Mouse (Mus musculus) midbrain, embryonic 14.5 days (tissue): ENCODE measurements at regions not wholly inside any gene's neighbourhood (a gene's known extent, or its start where the extent isn't known, plus 50 kb on each side); places are given as distances from the start of the nearest gene placed in this dataset.

Experiments
- ATAC-seq: fragments of 200-750 bp; cut with Nextera tagmentation; 2 replicates; pipeline ENCODE4 v1.8.0; 2017; ENCODE audit warnings: moderate number of reproducible peaks, moderate library complexity; ENCODE audit not compliant: low FRiP score, low TSS enrichment
- DNase-seq: peaks from one replicate; pipeline ENCODE4 v3.0.0-alpha.2; 2015
- H3K27ac ChIP-seq: fragments of 300-500 bp; sonication (generic); replicated peaks from 2 replicates; pipeline ENCODE4 v1.5.1; 2014; ENCODE audit warnings: mild to moderate bottlenecking, low read depth, low read length, moderate library complexity
- H3K27me3 ChIP-seq: fragments of 300-500 bp; sonication (generic); 2 replicates; pipeline ENCODE4 v1.6.1; 2014; ENCODE audit warnings: low read length, control low read depth, mixed read lengths; ENCODE audit not compliant: control insufficient read depth, insufficient read depth
- H3K36me3 ChIP-seq: fragments of 300-500 bp; sonication (generic); 2 replicates; pipeline ENCODE4 v1.6.1; 2014; ENCODE audit warnings: low read length, control low read depth; ENCODE audit not compliant: control insufficient read depth, insufficient read depth
- H3K4me1 ChIP-seq: fragments of 300-500 bp; sonication (generic); 2 replicates; pipeline ENCODE4 v1.6.1; 2014; ENCODE audit warnings: mild to moderate bottlenecking, antibody characterized with exemption, low read length, control low read depth; ENCODE audit not compliant: control insufficient read depth, insufficient read depth
- H3K4me2 ChIP-seq: fragments of 300-500 bp; sonication (generic); 2 replicates; pipeline ENCODE4 v1.6.1; 2014; ENCODE audit warnings: mild to moderate bottlenecking, low read length, moderate library complexity
- H3K4me3 ChIP-seq: fragments of 300-500 bp; sonication (generic); replicated peaks from 2 replicates; pipeline ENCODE4 v1.5.1; 2014; ENCODE audit warnings: low read depth, low read length
- H3K9ac ChIP-seq: fragments of 300-500 bp; sonication (generic); replicated peaks from 2 replicates; pipeline ENCODE4 v1.6.1; 2014; ENCODE audit warnings: mild to moderate bottlenecking, low read length, moderate library complexity
- H3K9me3 ChIP-seq: fragments of 300-500 bp; sonication (generic); 2 replicates; pipeline ENCODE4 v1.6.1; 2016; ENCODE audit warnings: low read length, control low read depth, mixed read lengths; ENCODE audit not compliant: control insufficient read depth
- WGBS: fragments of 180-500 bp; shearing (Covaris S2); extraction: QIAGEN DNeasy Blood & Tissue Kit; methylation state at CpG from one replicate; pipeline ENCODE4 v1.1.7; 2014; 5-methylcytosine and 5-hydroxymethylcytosine counted together

- 89% methylated on average over 8 of the region's 8 CpGs for WGBS
- ATAC-seq (no peak), DNase-seq (no peak)
- Histone ChIP-seq H3K27me3 (no peaks in the 10 kb centered on the region), H3K36me3 (no peaks in the 10 kb centered on the region), H3K4me2 (no peak overlapping the region), H3K4me3 (no peak overlapping the region), H3K9ac (no peak overlapping the region), H3K27ac (no peak overlapping the region), H3K4me1 (no peaks in the 10 kb centered on the region), H3K9me3 (no peaks in the 10 kb centered on the region)
Measured at GRCm38 (mm10) chr14:114842327-114842726, 249.7 kb upstream of the Gpc5 start.

GRCm38 (mm10) chr14:114843105-114843743 is 248.8 kb upstream of the Gpc5 start:
- no peak overlapping the region for H3K4me3 ChIP-seq
- no peaks in the 10 kb centered on the region for H3K4me1 ChIP-seq
- H3K27ac ChIP-seq = no peak overlapping the region
- 30% methylated on average over 6 of the region's 6 CpGs for WGBS
- H3K27me3 ChIP-seq = no peaks in the 10 kb centered on the region
- H3K9ac ChIP-seq = no peak overlapping the region
- no peaks in the 10 kb centered on the region for H3K9me3 ChIP-seq
- no peak overlapping the region for H3K4me2 ChIP-seq
- no peaks in the 10 kb centered on the region for H3K36me3 ChIP-seq
- DNase-seq (no peak), ATAC-seq (peak; percentile 20; the same call in 1 of the 2 replicates)

- peak; percentile 84 for DNase-seq
- no peaks in the 10 kb centered on the region for H3K9me3 ChIP-seq
- no peaks in the 10 kb centered on the region for H3K27me3 ChIP-seq
- no peak overlapping the region for H3K9ac ChIP-seq
- no peak overlapping the region for H3K4me3 ChIP-seq
- H3K27ac ChIP-seq = no peak overlapping the region
- H3K36me3 ChIP-seq = no peaks in the 10 kb centered on the region
- peak; percentile 66; the same call in 1 of the 2 replicates for ATAC-seq
- no peak overlapping the region for H3K4me2 ChIP-seq
- 25% methylated on average over 9 of the region's 9 CpGs for WGBS
- H3K4me1 ChIP-seq = peaks cover 7% of the 10 kb centered on the region
Measured at GRCm38 (mm10) chr14:114854324-114855054, 237.5 kb upstream of the Gpc5 start.

GRCm38 (mm10) chr14:114855055-114855740 is 236.8 kb upstream of the Gpc5 start:
- peak; percentile 9 for DNase-seq
- Histone ChIP-seq H3K9ac (no peak overlapping the region), H3K4me2 (no peak overlapping the region), H3K27ac (no peak overlapping the region), H3K27me3 (no peaks in the 10 kb centered on the region), H3K4me3 (no peak overlapping the region), H3K9me3 (no peaks in the 10 kb centered on the region), H3K36me3 (no peaks in the 10 kb centered on the region), H3K4me1 (peaks cover 7% of the 10 kb centered on the region)
- ATAC-seq = no peak
- 13% methylated on average over 12 of the region's 12 CpGs for WGBS

GRCm38 (mm10) chr14:114855746-114856145 is 236.3 kb upstream of the Gpc5 start:
- H3K4me1 ChIP-seq = peaks cover 7% of the 10 kb centered on the region
- 41% methylated on average over 3 of the region's 3 CpGs for WGBS
- H3K4me3 ChIP-seq = no peak overlapping the region
- no peak overlapping the region for H3K4me2 ChIP-seq
- no peak overlapping the region for H3K9ac ChIP-seq
- no peak for ATAC-seq
- DNase-seq = peak; percentile 45
- no peaks in the 10 kb centered on the region for H3K36me3 ChIP-seq
- H3K27me3 ChIP-seq = no peaks in the 10 kb centered on the region
- no peaks in the 10 kb centered on the region for H3K9me3 ChIP-seq
- no peak overlapping the region for H3K27ac ChIP-seq

GRCm38 (mm10) chr14:114856243-114857031 is 235.6 kb upstream of the Gpc5 start:
- Histone ChIP-seq H3K9me3 (no peaks in the 10 kb centered on the region), H3K27ac (no peak overlapping the region), H3K9ac (no peak overlapping the region), H3K36me3 (no peaks in the 10 kb centered on the region), H3K4me1 (peaks cover 7% of the 10 kb centered on the region), H3K4me2 (peak overlapping the region; percentile 33), H3K27me3 (no peaks in the 10 kb centered on the region), H3K4me3 (no peak overlapping the region)
- DNase-seq (peak; percentile 35), ATAC-seq (no peak)
- 8% methylated on average over 18 of the region's 18 CpGs for WGBS

GRCm38 (mm10) chr14:114857171-114857570 is 234.8 kb upstream of the Gpc5 start:
- no peak overlapping the region for H3K9ac ChIP-seq
- H3K36me3 ChIP-seq = no peaks in the 10 kb centered on the region
- H3K27me3 ChIP-seq = no peaks in the 10 kb centered on the region
- WGBS = 14% methylated on average over 4 of the region's 4 CpGs
- no peak overlapping the region for H3K4me2 ChIP-seq
- H3K9me3 ChIP-seq = no peaks in the 10 kb centered on the region
- no peak for DNase-seq
- H3K27ac ChIP-seq = no peak overlapping the region
- peaks cover 7% of the 10 kb centered on the region for H3K4me1 ChIP-seq
- H3K4me3 ChIP-seq = no peak overlapping the region
- ATAC-seq = no peak

GRCm38 (mm10) chr14:114857689-114858088 is 234.3 kb upstream of the Gpc5 start:
- Histone ChIP-seq H3K27ac (no peak overlapping the region), H3K4me1 (peaks cover 7% of the 10 kb centered on the region), H3K36me3 (no peaks in the 10 kb centered on the region), H3K9me3 (no peaks in the 10 kb centered on the region), H3K27me3 (no peaks in the 10 kb centered on the region), H3K4me2 (no peak overlapping the region), H3K4me3 (no peak overlapping the region), H3K9ac (no peak overlapping the region)
- DNase-seq = peak; percentile 18
- ATAC-seq = no peak; the same call in 1 of the 2 replicates
- WGBS = 5% methylated on average over 7 of the region's 7 CpGs
